Mouse (Mus musculus) cortical plate, adult 2 months (tissue): ENCODE results near the gene Cog5. TPM values are rescaled to one million over a fixed set of nuclear protein-coding genes. Genes with fewer than 3 reads are reported as not detected.

Source experiments
- H3K27ac ChIP-seq: fragments of 200-500 bp; 2 replicates; pipeline ENCODE4 v1.5.1; 2012; ENCODE audit warnings: low read length, control low read depth, inconsistent platforms; ENCODE audit not compliant: insufficient read depth
- H3K4me1 ChIP-seq: fragments of 200-500 bp; 2 replicates; pipeline ENCODE4 v1.6.1; 2011; ENCODE audit warnings: low read length; ENCODE audit not compliant: control insufficient read depth, insufficient read depth
- H3K4me3 ChIP-seq: fragments of 200-500 bp; 2 replicates; pipeline ENCODE4 v1.5.1; 2011; ENCODE audit warnings: mild to moderate bottlenecking, low read length, control low read depth; ENCODE audit not compliant: insufficient read depth
- CTCF ChIP-seq: fragments of 200-500 bp; IDR thresholded peaks from 2 replicates; pipeline ENCODE4 v1.5.1; 2011; ENCODE audit warnings: mild to moderate bottlenecking, control low read depth, low read length; ENCODE audit not compliant: insufficient read depth; ENCODE audit errors: extremely low read depth
- POLR2A ChIP-seq: fragments of 200-500 bp; IDR thresholded peaks from 2 replicates; pipeline ENCODE4 v1.6.1; 2011; ENCODE audit warnings: mild to moderate bottlenecking, low read length, control low read depth; ENCODE audit not compliant: insufficient read depth; ENCODE audit errors: extremely low read depth
- polyA plus RNA-seq: library from polyadenylated mRNA; depleted of rRNA; stranded (reverse); fragments of >200 nt; gene quantifications from 2 replicates; pipeline ENCODE4 v1.2.3, GENCODE M21; 2012

The Cog5 gene
- polyA plus RNA-seq, 1 experiment: 30.1 TPM

GRCm38 (mm10) chr12:31950659-31951031, 296.0 kb downstream of the Cog5 start:
- Histone ChIP-seq H3K27ac (peak overlapping the region; percentile 36), H3K4me3 (peak overlapping the region; percentile 38), H3K4me1 (no peaks in the 10 kb centered on the region)
- TF ChIP-seq CTCF (no peak), POLR2A (peak; percentile 50; the same call in 1 of the 2 replicates)

- no peak for TF ChIP-seq CTCF
- TF ChIP-seq POLR2A: no peak
- Histone ChIP-seq H3K27ac (no peak overlapping the region), H3K4me3 (no peak overlapping the region), H3K4me1 (no peaks in the 10 kb centered on the region)
Measured at GRCm38 (mm10) chr12:31955843-31956242, 301.2 kb downstream of the Cog5 start.

- no peak overlapping the region for H3K27ac ChIP-seq
- H3K4me3 ChIP-seq: no peak overlapping the region
- no peaks in the 10 kb centered on the region; the same call in 1 of the 2 replicates for H3K4me1 ChIP-seq
- no peak for TF ChIP-seq CTCF
- no peak for TF ChIP-seq POLR2A
Measured at GRCm38 (mm10) chr12:31964074-31964473, 309.4 kb downstream of the Cog5 start.

GRCm38 (mm10) chr12:31965517-31966212, 311.0 kb downstream of the Cog5 start:
- Histone ChIP-seq H3K4me1 (no peaks in the 10 kb centered on the region; the same call in 1 of the 2 replicates), H3K4me3 (no peak overlapping the region), H3K27ac (no peak overlapping the region)
- TF ChIP-seq POLR2A (no peak), CTCF (no peak)

- no peak overlapping the region for H3K27ac ChIP-seq
- no peaks in the 10 kb centered on the region; the same call in 1 of the 2 replicates for H3K4me1 ChIP-seq
- H3K4me3 ChIP-seq: no peak overlapping the region
- TF ChIP-seq CTCF: no peak
- TF ChIP-seq POLR2A: no peak
Measured at GRCm38 (mm10) chr12:31966405-31966804, 311.7 kb downstream of the Cog5 start.

GRCm38 (mm10) chr12:31967536-31967935, 312.9 kb downstream of the Cog5 start:
- Histone ChIP-seq H3K27ac (no peak overlapping the region), H3K4me3 (no peak overlapping the region), H3K4me1 (no peaks in the 10 kb centered on the region; the same call in 1 of the 2 replicates)
- TF ChIP-seq POLR2A (no peak), CTCF (peak; percentile 48; the same call in 1 of the 2 replicates)

GRCm38 (mm10) chr12:31969111-31969510, 314.4 kb downstream of the Cog5 start:
- Histone ChIP-seq H3K4me1 (peaks cover 1% of the 10 kb centered on the region; the same call in 1 of the 2 replicates), H3K27ac (no peak overlapping the region), H3K4me3 (no peak overlapping the region)
- no peak for TF ChIP-seq CTCF
- TF ChIP-seq POLR2A: no peak

- H3K27ac ChIP-seq: no peak overlapping the region
- TF ChIP-seq CTCF (no peak), POLR2A (no peak)
- no peak overlapping the region for H3K4me3 ChIP-seq
- peaks cover 1% of the 10 kb centered on the region; the same call in 1 of the 2 replicates for H3K4me1 ChIP-seq
Measured at GRCm38 (mm10) chr12:31971547-31971946, 316.9 kb downstream of the Cog5 start.

GRCm38 (mm10) chr12:31973473-31974172, 319.0 kb downstream of the Cog5 start:
- H3K4me1 ChIP-seq: peaks cover 10% of the 10 kb centered on the region
- TF ChIP-seq CTCF (no peak), POLR2A (no peak)
- H3K27ac ChIP-seq: no peak overlapping the region
- no peak overlapping the region for H3K4me3 ChIP-seq

- Histone ChIP-seq H3K4me3 (no peak overlapping the region), H3K4me1 (peaks cover 10% of the 10 kb centered on the region), H3K27ac (no peak overlapping the region)
- TF ChIP-seq CTCF: peak; percentile 43; the same call in 1 of the 2 replicates
- no peak for TF ChIP-seq POLR2A
Measured at GRCm38 (mm10) chr12:31976544-31976943, 321.9 kb downstream of the Cog5 start.
